Mouse (Mus musculus) liver, postnatal 0 days (tissue): Measurements from ENCODE around the gene Stil. TPM values are rescaled to one million over a fixed set of nuclear protein-coding genes. Genes with fewer than 3 reads are reported as not detected.

Source experiments
- ATAC-seq: fragments of 200-750 bp; cut with Nextera tagmentation; 2 replicates; pipeline ENCODE4 v1.8.0; 2017; ENCODE audit warnings: mild to moderate bottlenecking, moderate library complexity
- DNase-seq: peaks from one replicate; pipeline ENCODE4 v3.0.0-alpha.2; 2016
- H3K27ac ChIP-seq: fragments of 300-500 bp; sonication (generic); 2 replicates; pipeline ENCODE4 v1.5.1; 2014; ENCODE audit warnings: antibody characterized with exemption, moderate library complexity, mild to moderate bottlenecking, low read depth
- H3K27me3 ChIP-seq: fragments of 300-500 bp; sonication (generic); 2 replicates; pipeline ENCODE4 v1.6.1; 2014; ENCODE audit warnings: low read length, control low read depth, mixed read lengths; ENCODE audit not compliant: insufficient read depth
- H3K36me3 ChIP-seq: fragments of 300-500 bp; sonication (generic); replicated peaks from 2 replicates; pipeline ENCODE4 v1.6.1; 2014; ENCODE audit warnings: mild to moderate bottlenecking, control low read depth, low read length, moderate library complexity, mixed read lengths; ENCODE audit not compliant: insufficient read depth
- H3K4me1 ChIP-seq: fragments of 300-500 bp; sonication (generic); 2 replicates; pipeline ENCODE4 v1.6.1; 2014; ENCODE audit warnings: antibody characterized with exemption, mild to moderate bottlenecking, control low read depth; ENCODE audit not compliant: insufficient read depth
- H3K4me2 ChIP-seq: fragments of 300-500 bp; sonication (generic); 2 replicates; pipeline ENCODE4 v1.6.1; 2014; ENCODE audit warnings: low read depth, mild to moderate bottlenecking, low read length, moderate library complexity, mixed read lengths
- H3K4me3 ChIP-seq: fragments of 300-500 bp; sonication (generic); 2 replicates; pipeline ENCODE4 v1.5.1; 2014; ENCODE audit warnings: low read depth, low read length
- H3K9ac ChIP-seq: fragments of 300-500 bp; sonication (generic); replicated peaks from 2 replicates; pipeline ENCODE4 v1.6.1; 2014; ENCODE audit warnings: mild to moderate bottlenecking, moderate library complexity
- H3K9me3 ChIP-seq: fragments of 300-500 bp; sonication (generic); 2 replicates; pipeline ENCODE4 v1.6.1; 2016; ENCODE audit warnings: mild to moderate bottlenecking, control low read depth, low read length, mixed read lengths
- CTCF ChIP-seq: sonication (generic); IDR thresholded peaks from 2 replicates; pipeline ENCODE4 v1.5.1; 2016; ENCODE audit warnings: antibody characterized with exemption, low read depth
- EP300 ChIP-seq: IDR thresholded peaks from 2 replicates; pipeline ENCODE4 v1.6.1; 2016; ENCODE audit warnings: antibody characterized with exemption, low read depth, mild to moderate bottlenecking
- whole genome bisulfite sequencing: fragments of 180-500 bp; shearing (Covaris S2); extraction: QIAGEN DNeasy Blood & Tissue Kit; methylation state at CpG from one replicate; pipeline ENCODE4 v1.1.7; 2014; ENCODE audit not compliant: insufficient replicate concordance; 5-methylcytosine and 5-hydroxymethylcytosine counted together
- polyA plus RNA-seq: library from polyadenylated mRNA; unstranded; fragments of >200 nt; fragmentation: Nextera tagmentation; extraction: Ambion mirVana; gene quantifications from 2 replicates; pipeline ENCODE4 v1.2.1, GENCODE M21; 2015

The Stil gene
- polyA plus RNA-seq, 1 experiment from 2014 or later: 3.4 TPM

DNA sequence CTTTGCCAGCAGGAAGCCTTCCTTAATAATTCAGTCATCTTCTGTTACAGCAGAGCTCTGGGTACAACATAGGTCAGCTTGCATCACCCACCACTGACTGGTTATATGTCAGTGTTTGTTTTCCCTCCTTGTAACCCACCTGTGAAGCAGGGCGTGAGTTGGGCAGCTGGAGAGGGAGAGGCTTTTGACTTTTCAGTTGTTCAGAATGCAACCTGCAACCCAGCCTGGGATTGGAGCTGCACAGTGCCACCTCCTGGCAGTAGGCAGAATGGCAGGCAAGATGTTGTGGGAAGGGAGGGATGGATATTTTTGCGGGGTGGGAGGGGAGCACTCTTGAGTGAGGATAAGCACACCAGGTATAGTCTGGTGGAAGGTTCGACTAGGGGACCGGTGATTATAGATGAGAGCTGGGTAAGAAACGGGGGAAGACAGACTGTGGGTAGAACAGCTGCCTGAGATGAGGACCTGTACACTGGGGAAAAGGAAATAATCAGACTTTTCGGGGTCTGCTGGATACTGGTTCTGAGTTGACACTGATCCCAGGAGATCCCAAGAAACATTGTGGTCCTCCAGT is 85.7 kb downstream of the Stil start:
- no peaks in the 10 kb centered on the region for H3K27me3 ChIP-seq
- no peak for TF ChIP-seq EP300
- TF ChIP-seq CTCF: peak; percentile 99
- 19% methylated on average over 6 of the region's 6 CpGs for WGBS
- H3K9me3 ChIP-seq: no peaks in the 10 kb centered on the region
- DNase-seq: peak; percentile 74
- ATAC-seq: peak; percentile 19; the same call in 1 of the 2 replicates
- peaks cover 16% of the 10 kb centered on the region for H3K4me1 ChIP-seq
- H3K9ac ChIP-seq: no peak overlapping the region
- no peak overlapping the region for H3K27ac ChIP-seq
- no peaks in the 10 kb centered on the region for H3K36me3 ChIP-seq
- H3K4me3 ChIP-seq: no peak overlapping the region
- H3K4me2 ChIP-seq: no peak overlapping the region

DNA sequence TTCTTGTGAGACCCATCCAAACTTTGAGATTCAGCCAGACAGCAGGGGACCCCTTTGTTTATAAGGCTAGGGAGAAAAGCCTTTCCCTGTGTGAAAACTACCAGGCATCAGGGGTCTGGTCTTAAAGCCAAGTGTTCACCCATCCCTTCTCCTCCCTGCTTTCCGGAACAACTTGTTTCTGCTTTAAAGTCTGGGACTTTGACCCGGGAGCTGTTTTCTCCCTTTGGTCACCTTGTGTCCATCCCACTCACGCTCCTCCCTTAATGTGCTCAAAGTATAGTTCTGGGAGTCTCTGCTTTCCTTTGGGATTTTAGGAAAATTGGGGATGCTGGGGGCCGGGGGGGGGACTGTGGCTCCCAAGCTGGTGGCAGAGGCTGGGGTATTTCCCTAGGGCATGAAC is 86.3 kb downstream of the Stil start:
- H3K36me3 ChIP-seq: no peaks in the 10 kb centered on the region
- TF ChIP-seq CTCF: no peak
- TF ChIP-seq EP300: no peak
- DNase-seq: no peak
- no peaks in the 10 kb centered on the region for H3K9me3 ChIP-seq
- no peak for ATAC-seq
- 64% methylated on average over 4 of the region's 4 CpGs for WGBS
- no peaks in the 10 kb centered on the region for H3K27me3 ChIP-seq
- H3K4me1 ChIP-seq: peaks cover 17% of the 10 kb centered on the region
- H3K4me2 ChIP-seq: no peak overlapping the region
- no peak overlapping the region for H3K4me3 ChIP-seq
- no peak overlapping the region for H3K9ac ChIP-seq
- H3K27ac ChIP-seq: no peak overlapping the region

GRCm38 (mm10) chr4:115086763-115087415 is 86.9 kb downstream of the Stil start:
- ATAC-seq (no peak), DNase-seq (no peak)
- H3K4me2 ChIP-seq: no peak overlapping the region
- H3K36me3 ChIP-seq: no peaks in the 10 kb centered on the region
- H3K4me3 ChIP-seq: no peak overlapping the region
- no peaks in the 10 kb centered on the region for H3K27me3 ChIP-seq
- peaks cover 17% of the 10 kb centered on the region for H3K4me1 ChIP-seq
- 51% methylated on average over 3 of the region's 3 CpGs for WGBS
- H3K27ac ChIP-seq: no peak overlapping the region
- H3K9me3 ChIP-seq: no peaks in the 10 kb centered on the region
- no peak overlapping the region for H3K9ac ChIP-seq
- no peak for TF ChIP-seq CTCF
- TF ChIP-seq EP300: no peak

DNA sequence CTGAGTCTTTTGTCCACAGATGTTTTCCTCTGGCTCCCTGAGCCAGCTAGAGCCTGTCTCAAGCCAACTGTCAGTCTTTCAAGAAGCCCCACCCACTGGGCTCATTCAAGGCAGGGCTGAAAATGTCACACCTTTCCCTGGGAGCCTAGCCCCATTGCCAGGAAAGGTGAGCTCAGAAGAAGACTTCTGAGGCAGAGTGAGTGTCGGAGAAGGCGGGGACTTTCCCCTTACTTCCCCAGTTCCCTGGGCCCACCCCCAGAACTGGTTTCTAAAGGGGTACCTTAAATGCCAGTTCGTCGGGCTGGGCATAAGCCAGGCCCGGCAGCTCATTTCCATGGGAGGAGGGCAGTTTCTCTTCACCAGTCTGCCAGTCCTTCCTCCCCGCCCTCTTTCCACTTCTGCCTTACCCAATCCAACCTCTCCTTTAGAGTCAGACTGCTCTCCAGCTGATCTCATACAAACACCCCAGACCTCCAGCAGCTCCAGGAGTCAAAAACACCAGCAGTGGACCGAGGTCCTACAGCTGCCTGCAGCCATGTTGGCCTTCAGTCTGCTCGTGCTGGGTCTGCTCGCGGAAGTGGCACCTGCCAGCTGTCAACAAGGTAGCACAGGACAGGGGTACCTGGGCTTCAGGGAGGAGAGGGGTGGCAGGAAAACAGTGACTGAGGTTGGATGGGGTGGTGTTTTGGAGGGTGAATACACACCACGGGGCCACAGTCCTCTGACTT is 88.8 kb downstream of the Stil start, which contains the start of gene Pdzk1ip1:
Gene Pdzk1ip1, plus strand, starts transcription at position 98 of the 728 bp plus-strand sequence.
- Histone ChIP-seq H3K36me3 (no peaks in the 10 kb centered on the region), H3K4me3 (peak within 1 kb of the TSS; percentile 41), H3K4me1 (peaks cover 23% of the 10 kb centered on the region), H3K27me3 (no peaks in the 10 kb centered on the region), H3K4me2 (peak within 1 kb of the TSS; percentile 69), H3K27ac (peak within 1 kb of the TSS; percentile 80), H3K9ac (peak within 1 kb of the TSS; percentile 59), H3K9me3 (no peaks in the 10 kb centered on the region)
- ATAC-seq: peak; percentile 83
- 39% methylated on average over 11 of the region's 11 CpGs for WGBS
- peak; percentile 47 for DNase-seq
- no peak for TF ChIP-seq CTCF
- TF ChIP-seq EP300: no peak

GRCm38 (mm10) chr4:115090592-115090991 is 90.6 kb downstream of the Stil start:
- H3K36me3 ChIP-seq: no peaks in the 10 kb centered on the region
- no peaks in the 10 kb centered on the region for H3K9me3 ChIP-seq
- TF ChIP-seq EP300 (no peak), CTCF (no peak)
- WGBS: 76% methylated on average over 2 of the region's 2 CpGs
- no peak for ATAC-seq
- H3K27ac ChIP-seq: no peak overlapping the region
- H3K4me2 ChIP-seq: peak overlapping the region; percentile 69
- peak overlapping the region; percentile 4; the same call in 1 of the 2 replicates for H3K4me3 ChIP-seq
- no peak for DNase-seq
- no peak overlapping the region for H3K9ac ChIP-seq
- H3K27me3 ChIP-seq: no peaks in the 10 kb centered on the region
- H3K4me1 ChIP-seq: peaks cover 40% of the 10 kb centered on the region

DNA sequence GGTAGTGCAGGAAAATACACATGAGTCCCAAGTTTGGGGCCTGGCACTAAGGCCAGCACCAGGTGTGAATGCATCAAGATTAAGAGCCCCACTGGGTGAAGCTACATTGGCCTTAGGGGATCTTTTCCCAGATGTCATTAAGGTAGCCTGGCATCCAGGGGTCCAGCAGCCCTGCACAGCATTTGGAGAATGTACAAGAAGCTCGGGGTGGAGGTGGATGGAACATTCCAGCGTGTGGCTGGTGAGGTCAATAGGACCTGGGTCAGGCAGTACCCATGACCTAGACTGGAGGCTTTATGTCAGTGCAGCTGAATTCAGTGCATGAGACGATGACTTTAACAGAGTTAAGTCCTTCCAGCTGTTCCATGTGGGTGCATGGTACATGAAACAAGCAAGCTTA is 91.8 kb downstream of the Stil start:
- WGBS: 72% methylated on average over 3 of the region's 3 CpGs
- no peak for DNase-seq
- H3K27me3 ChIP-seq: no peaks in the 10 kb centered on the region
- TF ChIP-seq CTCF: no peak
- TF ChIP-seq EP300: no peak
- H3K4me3 ChIP-seq: no peak overlapping the region
- no peak for ATAC-seq
- H3K9ac ChIP-seq: no peak overlapping the region
- no peak overlapping the region for H3K27ac ChIP-seq
- H3K36me3 ChIP-seq: no peaks in the 10 kb centered on the region
- no peak overlapping the region for H3K4me2 ChIP-seq
- no peaks in the 10 kb centered on the region for H3K9me3 ChIP-seq
- H3K4me1 ChIP-seq: peaks cover 52% of the 10 kb centered on the region

Other genes starting within 250 kb of the Stil start
- gene Gm12830, start 178.4 kb upstream of the Stil start, polyA plus RNA-seq: not detected in 2 replicates
- not detected in 2 replicates for gene Foxd2, start 91.3 kb upstream of the Stil start, polyA plus RNA-seq
- gene Foxe3, start 74.1 kb upstream of the Stil start, polyA plus RNA-seq: not detected in 2 replicates
- gene Cmpk1, start 12.9 kb upstream of the Stil start, polyA plus RNA-seq: 59.9 and 67.8 TPM in 2 replicates
- gene Tal1, start 56.3 kb downstream of the Stil start, polyA plus RNA-seq: 8.3 and 8.9 TPM in 2 replicates
- 18.6 and 22.2 TPM in 2 replicates for gene Pdzk1ip1, start 88.5 kb downstream of the Stil start, polyA plus RNA-seq
- 0.04 and 0.06 TPM in 2 replicates for gene Cyp4x1, start 134.1 kb downstream of the Stil start, polyA plus RNA-seq
- gene Cyp4a29, start 241.9 kb downstream of the Stil start, polyA plus RNA-seq: not detected in 2 replicates